Comparison of ENCODE assay signal across 16 mouse cellular contexts in genomic region chr6:128277132-128278085, GRCm38 (mm10). TPM values are rescaled to one million over a fixed set of nuclear protein-coding genes. Genes with fewer than 3 reads are reported as not detected.
DNase-seq lines count a peak whose midpoint lies in the region; ATAC-seq lines count a peak whose summit lies in the region.
"Had no signal": no experiment of that assay in that cellular context is flagged by ENCODE, and none has a peak within 500 bp of the region (broad histone marks: within the 10 kb centered on the region; RNA-seq: fewer than 3 reads in every experiment).

No protein-coding gene starts in this region.

- no peak overlapping the region for H3K4me2 ChIP-seq in forebrain, embryonic 13.5 days
- no peak overlapping the region for H3K4me2 ChIP-seq in limb, embryonic 12.5 days
- H3K4me2 ChIP-seq in embryonic facial prominence, embryonic 12.5 days (replicated peaks) = no peak overlapping the region
- H3K4me2 ChIP-seq: limb, embryonic 13.5 days; midbrain, embryonic 12.5 days; neural tube, embryonic 12.5 days had no signal

- WGBS in forebrain, embryonic 13.5 days = 88% methylated on average over 11 of the region's 11 CpGs
- 88% methylated on average over 11 of the region's 11 CpGs for WGBS in forebrain, embryonic 10.5 days
- WGBS in limb, embryonic 12.5 days = 76% methylated on average over 11 of the region's 11 CpGs
- 88% methylated on average over 11 of the region's 11 CpGs for WGBS in limb, embryonic 10.5 days
- 61% methylated on average over 11 of the region's 11 CpGs for WGBS in embryonic facial prominence, embryonic 12.5 days

- H3K4me1 ChIP-seq in forebrain, embryonic 13.5 days = peaks cover 11% of the 10 kb centered on the region
- peaks cover 27% of the 10 kb centered on the region for H3K4me1 ChIP-seq in forebrain, embryonic 10.5 days
- peaks cover 14% of the 10 kb centered on the region for H3K4me1 ChIP-seq in limb, embryonic 12.5 days (replicated peaks)
- H3K4me1 ChIP-seq in limb, embryonic 10.5 days = peaks cover 28% of the 10 kb centered on the region
- H3K4me1 ChIP-seq in embryonic facial prominence, embryonic 12.5 days = 0 out of 2 replicates have a peak, but pooled peaks cover 3% of the 10 kb centered on the region
- H3K4me1 ChIP-seq: neural tube, embryonic 12.5 days had no signal

- H3K4me3 ChIP-seq in forebrain, embryonic 13.5 days = no peak overlapping the region
- no peak overlapping the region for H3K4me3 ChIP-seq in forebrain, embryonic 10.5 days
- H3K4me3 ChIP-seq in limb, embryonic 12.5 days (replicated peaks) = no peak overlapping the region
- H3K4me3 ChIP-seq in limb, embryonic 10.5 days = no peak overlapping the region
- H3K4me3 ChIP-seq in embryonic facial prominence, embryonic 12.5 days = no peak overlapping the region
- H3K4me3 ChIP-seq: limb, embryonic 13.5 days; midbrain, embryonic 12.5 days; neural tube, embryonic 12.5 days had no signal

- H3K36me3 ChIP-seq in forebrain, embryonic 13.5 days (ENCODE audit: poor library complexity, severe bottlenecking) = no peaks in the 10 kb centered on the region
- no peaks in the 10 kb centered on the region for H3K36me3 ChIP-seq in forebrain, embryonic 10.5 days (replicated peaks)
- H3K36me3 ChIP-seq in limb, embryonic 12.5 days = no peaks in the 10 kb centered on the region
- H3K36me3 ChIP-seq in limb, embryonic 10.5 days = no peaks in the 10 kb centered on the region
- no peaks in the 10 kb centered on the region for H3K36me3 ChIP-seq in embryonic facial prominence, embryonic 12.5 days
- H3K36me3 ChIP-seq: limb, embryonic 13.5 days; midbrain, embryonic 12.5 days; neural tube, embryonic 12.5 days had no signal

- no peaks in the 10 kb centered on the region for H3K9me3 ChIP-seq in forebrain, embryonic 13.5 days (replicated peaks)
- H3K9me3 ChIP-seq in forebrain, embryonic 10.5 days = no peaks in the 10 kb centered on the region
- no peaks in the 10 kb centered on the region for H3K9me3 ChIP-seq in limb, embryonic 12.5 days
- no peaks in the 10 kb centered on the region for H3K9me3 ChIP-seq in limb, embryonic 10.5 days (replicated peaks)
- no peaks in the 10 kb centered on the region for H3K9me3 ChIP-seq in embryonic facial prominence, embryonic 12.5 days
- H3K9me3 ChIP-seq: limb, embryonic 13.5 days; midbrain, embryonic 12.5 days; neural tube, embryonic 12.5 days had no signal

- ATAC-seq in forebrain, embryonic 13.5 days = peak; percentile 51; the same call in 1 of the 2 replicates
- no peak for ATAC-seq in limb, embryonic 12.5 days (ENCODE audit: insufficient number of reproducible peaks, insufficient read depth, low FRiP score, low TSS enrichment, low read depth)
- ATAC-seq in embryonic facial prominence, embryonic 12.5 days (ENCODE audit: insufficient number of reproducible peaks, insufficient read depth, low FRiP score, low TSS enrichment) = no peak

- no peak for DNase-seq in forebrain, embryonic 10.5 days (ENCODE audit: extremely low spot score, low spot score)
- no peak for DNase-seq in limb, embryonic 10.5 days (ENCODE audit: low spot score)
- peak; percentile 15 for DNase-seq in layer of hippocampus, adult 9-10 months (ENCODE audit: low spot score)
- no peak for DNase-seq in gastrocnemius, postnatal 10 days
- DNase-seq in thymus, adult 18-20 months = no peak
- DNase-seq: adrenal gland, adult 2 months; embryo, embryonic 11 days; kidney, postnatal 4 days; lung, postnatal 10 days; thymus, adult 2 months had no signal

- peaks cover 5% of the 10 kb centered on the region; the same call in 1 of the 2 replicates for H3K27me3 ChIP-seq in forebrain, embryonic 13.5 days
- H3K27me3 ChIP-seq in forebrain, embryonic 10.5 days (ENCODE audit: poor library complexity, severe bottlenecking) = peaks cover 4% of the 10 kb centered on the region; the same call in 1 of the 2 replicates
- H3K27me3 ChIP-seq in limb, embryonic 12.5 days = no peaks in the 10 kb centered on the region
- no peaks in the 10 kb centered on the region for H3K27me3 ChIP-seq in limb, embryonic 10.5 days (ENCODE audit: low read depth, poor library complexity, severe bottlenecking)
- H3K27me3 ChIP-seq in embryonic facial prominence, embryonic 12.5 days = no peaks in the 10 kb centered on the region
- H3K27me3 ChIP-seq: limb, embryonic 13.5 days; midbrain, embryonic 12.5 days; neural tube, embryonic 12.5 days had no signal

- no peak overlapping the region for H3K27ac ChIP-seq in forebrain, embryonic 13.5 days
- H3K27ac ChIP-seq in forebrain, embryonic 10.5 days = no peak overlapping the region
- peak overlapping the region; percentile 4; the same call in 1 of the 2 replicates for H3K27ac ChIP-seq in limb, embryonic 12.5 days
- H3K27ac ChIP-seq in limb, embryonic 10.5 days = no peak overlapping the region; the same call in 1 of the 2 replicates
- peak overlapping the region; percentile 4 for H3K27ac ChIP-seq in embryonic facial prominence, embryonic 12.5 days
- H3K27ac ChIP-seq: limb, embryonic 13.5 days; midbrain, embryonic 12.5 days; neural tube, embryonic 12.5 days had no signal

- H3K9ac ChIP-seq in forebrain, embryonic 13.5 days = no peak overlapping the region
- H3K9ac ChIP-seq in limb, embryonic 12.5 days (replicated peaks) = no peak overlapping the region
- H3K9ac ChIP-seq in embryonic facial prominence, embryonic 12.5 days = no peak overlapping the region
- H3K9ac ChIP-seq: limb, embryonic 13.5 days; midbrain, embryonic 12.5 days; neural tube, embryonic 12.5 days had no signal

RNA-seq across cellular contexts. Expression of gene Tead4, which starts 23.2 kb away (rescaled TPM):
- polyA plus RNA-seq in forebrain, embryonic 13.5 days (2015; fragmentation: Nextera tagmentation; extraction: Ambion mirVana) = 0.36 and 0.81 TPM in 2 replicates
- polyA plus RNA-seq in forebrain, embryonic 10.5 days (2016; fragmentation: Nextera tagmentation; extraction: Ambion mirVana) = 1.4 and 2.1 TPM in 2 replicates
- 3.5 TPM in 2 replicates for polyA plus RNA-seq in limb, embryonic 12.5 days (2016; fragmentation: Nextera tagmentation; extraction: Ambion mirVana)
- 2.5 and 3.2 TPM in 2 replicates for polyA plus RNA-seq in limb, embryonic 10.5 days (2016; fragmentation: Nextera tagmentation; extraction: Ambion mirVana)
- polyA plus RNA-seq in embryonic facial prominence, embryonic 12.5 days (2016; fragmentation: Nextera tagmentation; extraction: Ambion mirVana) = 2.4 and 3.6 TPM in 2 replicates
- 10 to 100 TPM; 13.2 to 14.5 TPM for total RNA-seq in gastrocnemius, postnatal 10 days (2021)

Comparison
In these comparisons a context has a peak if more than half of its experiments do, and no peak if none do; other contexts are left out.
1. H3K27ac ChIP-seq: peak in limb, embryonic 12.5 days (single experiment) and embryonic facial prominence, embryonic 12.5 days (single experiment); none in forebrain, embryonic 13.5 days (single experiment), forebrain, embryonic 10.5 days (single experiment) and limb, embryonic 10.5 days (single experiment).